Mouse (Mus musculus) cortical plate, adult 2 months (tissue): ENCODE data around the gene Gm5431.

Experiments used
- CTCF ChIP-seq: fragments of 200-500 bp; IDR thresholded peaks from 2 replicates; pipeline ENCODE4 v1.5.1; 2011; ENCODE audit warnings: mild to moderate bottlenecking, control low read depth, low read length; ENCODE audit not compliant: insufficient read depth; ENCODE audit errors: extremely low read depth
- POLR2A ChIP-seq: fragments of 200-500 bp; IDR thresholded peaks from 2 replicates; pipeline ENCODE4 v1.6.1; 2011; ENCODE audit warnings: mild to moderate bottlenecking, low read length, control low read depth; ENCODE audit not compliant: insufficient read depth; ENCODE audit errors: extremely low read depth

DNA sequence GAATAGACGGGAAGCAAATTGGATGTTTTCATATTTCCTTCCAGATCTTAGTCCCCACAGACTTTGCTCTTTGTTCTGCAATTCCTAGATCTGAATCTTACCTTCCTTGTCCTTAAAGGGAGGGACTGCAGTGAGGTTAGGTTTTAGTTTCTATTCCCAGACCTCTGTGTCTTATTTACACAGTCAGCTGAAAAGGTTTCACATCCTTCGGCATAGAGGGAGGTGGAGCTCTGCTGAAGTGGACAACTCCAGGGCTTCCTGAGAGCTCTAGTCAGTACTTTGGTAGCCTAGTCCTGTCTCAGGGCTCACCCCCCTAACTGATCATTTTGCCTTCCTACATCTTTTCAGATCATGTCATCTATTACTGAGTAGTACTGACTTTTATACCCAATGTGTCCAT lies at the start of gene Gm5431:
- TF ChIP-seq CTCF (no peak), POLR2A (no peak)
